Mouse (Mus musculus) E14TG2a.4 (cell line): ENCODE measurements around the gene Gm11146.

Source experiments
- CTCF ChIP-seq: conservative IDR thresholded peaks from 2 replicates; pipeline ENCODE4 v1.5.1; 2014; ENCODE audit warnings: low read length
- NANOG ChIP-seq: IDR thresholded peaks from 2 replicates; pipeline ENCODE4 v1.6.1; 2014; ENCODE audit warnings: borderline replicate concordance, low read length, mixed read lengths

- TF ChIP-seq CTCF = no peak
- no peak for TF ChIP-seq NANOG
These were observed 45.3 kb downstream of the Gm11146 start for GRCm38 (mm10) chr16:77556446-77557105.
